Mouse (Mus musculus): ENCODE data around the gene Tkfc. TPM values are rescaled to one million over a fixed set of nuclear protein-coding genes. Genes with fewer than 3 reads are reported as not detected.

Tkfc gene
- polyA plus RNA-seq, 1 experiment, result 115 TPM

GRCm38 (mm10) chr19:10555624-10556510 is 49.6 kb downstream of the Tkfc start, which contains the start of gene Tmem216:
Gene Tmem216, minus strand, starts transcription at chr19:10556238.
- WGBS, result under 1% methylated on average over 43 of the region's 43 CpGs
- DNase-seq (ENCODE audit: low read depth, low spot score), result no peak

- no peak for DNase-seq (ENCODE audit: low read depth, low spot score)
- 96% methylated on average over 5 of the region's 5 CpGs for WGBS
These were observed 66.0 kb downstream of the Tkfc start for GRCm38 (mm10) chr19:10539454-10539853.

Other genes starting within 250 kb of the Tkfc start
- 6.8 and 7.4 TPM in 2 replicates for gene Syt7, start 216.6 kb downstream of the Tkfc start, polyA plus RNA-seq (2012; rRNA removed)
- gene Lrrc10b, start 148.2 kb downstream of the Tkfc start, polyA plus RNA-seq (2012; rRNA removed), result 3.0 and 3.1 TPM in 2 replicates
- 0.48 and 0.93 TPM in 2 replicates for gene Ppp1r32, start 122.7 kb downstream of the Tkfc start, polyA plus RNA-seq (2012; rRNA removed)
- gene Cpsf7, start 80.4 kb downstream of the Tkfc start, polyA plus RNA-seq (2012; rRNA removed), result 22.9 and 34.4 TPM in 2 replicates
- gene Sdhaf2, start 79.5 kb downstream of the Tkfc start, polyA plus RNA-seq (2012; rRNA removed), result 29.4 and 33.3 TPM in 2 replicates
- gene Tmem216, start 49.4 kb downstream of the Tkfc start, polyA plus RNA-seq (2012; rRNA removed), result 12.3 and 13.8 TPM in 2 replicates
- gene Cyb561a3, start 28.5 kb downstream of the Tkfc start, polyA plus RNA-seq (2012; rRNA removed), result 40.4 and 43.2 TPM in 2 replicates
- gene Tmem138, start 28.3 kb downstream of the Tkfc start, polyA plus RNA-seq (2012; rRNA removed), result 8.0 and 8.8 TPM in 2 replicates
- gene Ddb1, start 327 bp downstream of the Tkfc start, polyA plus RNA-seq (2012; rRNA removed), result 93.2 and 120 TPM in 2 replicates
- 1.3 and 6.0 TPM in 2 replicates for gene Vwce, start 28.6 kb upstream of the Tkfc start, polyA plus RNA-seq (2012; rRNA removed)
- gene Pga5, start 72.4 kb upstream of the Tkfc start, polyA plus RNA-seq (2012; rRNA removed), result 0.09 TPM in 1 of 2 replicates, not detected in the other
- gene Vps37c, start 83.1 kb upstream of the Tkfc start, polyA plus RNA-seq (2012; rRNA removed), result 24.7 and 26.6 TPM in 2 replicates
- 4.1 and 4.8 TPM in 2 replicates for gene Cd5, start 133.3 kb upstream of the Tkfc start, polyA plus RNA-seq (2012; rRNA removed)
- gene Cd6, start 224.4 kb upstream of the Tkfc start, polyA plus RNA-seq (2012; rRNA removed), result 5.6 and 7.3 TPM in 2 replicates
- gene Slc15a3, start 234.1 kb upstream of the Tkfc start, polyA plus RNA-seq (2012; rRNA removed), result 10.1 and 14.6 TPM in 2 replicates